Mouse (Mus musculus): Measurements from ENCODE around the gene Smim23. TPM values are rescaled to one million over a fixed set of nuclear protein-coding genes. Genes with fewer than 3 reads are reported as not detected.
A peak's percentile ranks its signal among the peaks of the same experiment; 100 is the strongest.

Gene Smim23
- total RNA-seq (2021) = not detected
- long read RNA-seq, experiment 1 = 0 reads
- long read RNA-seq, experiment 2 = 0 reads

- no peak for TF ChIP-seq CTCF (IDR thresholded peaks at IDR 0.05)
- intact Hi-C loops (cut with DNase I) = no loop called here
- no peak within 1 kb of the TSS for H3K4me3 ChIP-seq
- no peak within 1 kb of the TSS for H3K27ac ChIP-seq
- DNase-seq (ENCODE audit: extremely low spot score in 1 of 2, low spot score in 2 of 2) = no peak
Observed at GRCm38 (mm10) chr11:32824505-32824904, at the start of gene Smim23. TSS of gene Smim23 (minus strand) at chr11:32824605.

DNA sequence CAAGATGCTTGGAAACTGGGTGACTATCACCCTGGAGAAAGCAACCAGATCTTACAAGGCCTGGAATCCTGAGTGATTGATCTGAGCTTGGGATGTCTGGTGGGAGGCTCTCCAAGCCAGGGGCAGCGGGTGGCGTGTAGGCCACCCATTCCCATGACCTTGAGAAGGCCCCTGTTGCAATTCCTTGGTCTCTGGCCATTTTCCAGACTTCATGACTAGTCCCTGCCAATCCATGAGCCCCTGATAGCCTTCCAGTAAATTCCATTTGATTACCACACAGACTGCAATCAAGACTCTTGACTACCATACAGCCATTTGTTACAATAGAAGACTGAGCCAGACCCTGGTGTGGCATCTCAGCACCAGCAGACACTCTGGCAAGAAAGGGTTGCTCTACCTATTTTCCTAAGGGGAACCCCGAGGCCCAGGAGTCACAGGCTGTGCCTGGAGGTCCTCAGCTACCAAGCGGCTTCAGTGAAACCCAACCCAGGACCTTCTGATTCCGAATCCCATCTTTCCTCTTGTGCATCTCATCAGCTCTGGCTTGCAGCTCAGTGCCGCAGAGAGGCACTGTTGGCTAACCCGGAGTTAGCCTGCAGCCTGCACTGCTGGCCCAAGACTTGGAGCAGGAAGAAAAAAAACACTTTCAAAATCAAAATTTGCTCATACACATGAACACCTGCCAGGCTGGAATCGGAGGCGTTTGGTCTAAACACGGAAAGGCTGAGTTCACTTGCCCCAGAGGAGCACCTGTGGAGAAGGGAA lies 44.4 kb upstream of the Smim23 start:
- DNase-seq (ENCODE audit: extremely low spot score in 1 of 2, low spot score in 2 of 2) = no peak
- TF ChIP-seq CTCF (IDR thresholded peaks at IDR 0.05) = no peak; the same call in none of the 2 replicates
- Histone ChIP-seq H3K27ac (no peak overlapping the region), H3K4me3 (no peak overlapping the region)
- intact Hi-C loops (cut with DNase I) = no loop called here

GRCm38 (mm10) chr11:32864615-32865014 lies 40.2 kb upstream of the Smim23 start:
- no peak for TF ChIP-seq CTCF (IDR thresholded peaks at IDR 0.05)
- intact Hi-C loops (cut with DNase I) = no loop called here
- no peak overlapping the region for H3K4me3 ChIP-seq
- no peak overlapping the region for H3K27ac ChIP-seq
- no peak for DNase-seq (ENCODE audit: extremely low spot score in 1 of 2, low spot score in 2 of 2)

GRCm38 (mm10) chr11:32857418-32857879 lies 33.0 kb upstream of the Smim23 start:
- Histone ChIP-seq H3K4me3 (no peak overlapping the region), H3K27ac (no peak overlapping the region)
- intact Hi-C loops (cut with DNase I) = no loop called here
- no peak for TF ChIP-seq CTCF (IDR thresholded peaks at IDR 0.05)
- DNase-seq (ENCODE audit: extremely low spot score in 1 of 2, low spot score in 2 of 2) = no peak

DNA sequence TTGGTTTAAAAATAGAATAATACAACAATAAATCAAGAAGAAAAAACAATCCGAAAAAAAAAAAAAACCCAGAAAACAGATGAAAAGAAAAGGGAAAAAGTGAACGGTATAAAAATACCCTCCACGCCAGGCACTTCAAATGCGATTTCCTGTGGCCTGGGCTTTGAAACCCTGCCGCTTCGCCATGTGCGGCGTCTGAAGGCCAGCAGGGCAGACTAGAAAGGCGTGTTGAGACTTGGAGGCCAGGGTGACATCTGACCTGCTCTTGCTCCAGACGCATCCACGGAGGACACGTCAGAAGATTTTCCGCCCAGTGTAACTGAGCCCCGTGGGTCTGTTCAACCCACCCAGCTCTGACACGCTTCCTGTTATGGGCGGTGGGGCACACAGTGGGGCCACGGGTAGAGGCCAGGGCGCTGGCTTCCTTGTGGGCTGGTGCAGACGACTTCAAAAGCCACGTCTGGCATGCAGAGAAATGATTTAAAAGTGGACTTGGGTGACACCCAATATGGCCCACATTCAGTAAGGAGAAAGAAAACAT lies 22.3 kb upstream of the Smim23 start:
- no peak for TF ChIP-seq CTCF (IDR thresholded peaks at IDR 0.05)
- no peak for DNase-seq (ENCODE audit: extremely low spot score in 1 of 2, low spot score in 2 of 2)
- intact Hi-C loops (cut with DNase I) = no loop called here
- Histone ChIP-seq H3K4me3 (no peak overlapping the region), H3K27ac (no peak overlapping the region)

GRCm38 (mm10) chr11:32841169-32841568 lies 16.8 kb upstream of the Smim23 start:
- intact Hi-C loops (cut with DNase I) = no loop called here
- TF ChIP-seq CTCF (IDR thresholded peaks at IDR 0.05) = no peak
- H3K4me3 ChIP-seq = no peak overlapping the region
- H3K27ac ChIP-seq = no peak overlapping the region
- no peak for DNase-seq (ENCODE audit: extremely low spot score in 1 of 2, low spot score in 2 of 2)

DNA sequence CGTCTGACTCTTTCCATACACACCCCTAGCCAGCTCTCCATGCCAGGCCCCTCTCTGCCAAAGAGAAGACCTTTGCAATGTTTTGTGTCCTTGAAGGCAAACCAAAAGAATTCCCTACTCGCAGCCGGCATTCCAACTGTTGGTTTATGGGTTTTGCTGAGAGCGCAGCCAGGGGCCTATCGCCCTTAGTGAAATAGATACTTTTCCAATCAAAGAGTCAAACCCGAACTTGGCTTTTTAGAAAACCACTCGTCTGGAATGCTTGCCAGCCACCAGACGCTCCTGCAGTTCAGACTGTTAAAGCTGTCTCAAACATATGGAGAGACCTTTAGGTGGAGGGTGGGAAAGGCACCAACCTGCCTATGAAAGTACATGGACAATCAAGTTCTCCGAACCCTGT lies 15.9 kb upstream of the Smim23 start:
- TF ChIP-seq CTCF (IDR thresholded peaks at IDR 0.05) = no peak
- intact Hi-C loops (cut with DNase I) = no loop called here
- H3K4me3 ChIP-seq = no peak overlapping the region
- no peak for DNase-seq (ENCODE audit: extremely low spot score in 1 of 2, low spot score in 2 of 2)
- H3K27ac ChIP-seq = no peak overlapping the region

- DNase-seq (ENCODE audit: extremely low spot score in 1 of 2, low spot score in 2 of 2) = no peak
- Histone ChIP-seq H3K4me3 (no peak overlapping the region), H3K27ac (no peak overlapping the region)
- intact Hi-C loops (cut with DNase I) = no loop called here
- TF ChIP-seq CTCF (IDR thresholded peaks at IDR 0.05) = no peak
Observed at GRCm38 (mm10) chr11:32835022-32835421, 10.6 kb upstream of the Smim23 start.

- no peak for TF ChIP-seq CTCF (IDR thresholded peaks at IDR 0.05)
- intact Hi-C loops (cut with DNase I) = no loop called here
- H3K27ac ChIP-seq = no peak overlapping the region
- no peak for DNase-seq (ENCODE audit: extremely low spot score in 1 of 2, low spot score in 2 of 2)
- no peak overlapping the region for H3K4me3 ChIP-seq
Observed at GRCm38 (mm10) chr11:32834367-32834918, 10.0 kb upstream of the Smim23 start.

GRCm38 (mm10) chr11:32817566-32817965 lies 6.8 kb downstream of the Smim23 start:
- no peak overlapping the region for H3K27ac ChIP-seq
- TF ChIP-seq CTCF (IDR thresholded peaks at IDR 0.05) = no peak
- H3K4me3 ChIP-seq = no peak overlapping the region
- DNase-seq (ENCODE audit: extremely low spot score in 1 of 2, low spot score in 2 of 2) = no peak
- intact Hi-C loops (cut with DNase I) = no loop called here

DNA sequence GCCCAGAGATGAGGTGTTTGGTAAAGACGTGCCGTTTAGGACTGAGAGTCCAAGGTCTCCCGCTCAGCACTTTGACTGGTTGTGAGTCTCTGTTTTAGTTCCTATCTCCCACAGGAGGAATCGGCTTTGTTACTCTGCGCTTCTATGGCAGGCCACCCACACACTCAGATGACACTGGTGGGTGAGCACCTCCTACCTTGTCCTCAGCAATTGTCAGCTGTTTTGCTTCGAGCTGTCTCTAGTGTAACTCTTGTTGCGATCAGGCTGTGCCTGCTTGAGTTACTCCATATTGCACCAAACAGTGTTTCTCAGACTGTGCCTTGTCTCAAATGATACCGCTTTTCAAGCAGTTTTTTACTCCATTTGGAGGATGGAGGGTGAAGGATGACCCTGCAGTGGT lies 10.1 kb downstream of the Smim23 start:
- intact Hi-C loops (cut with DNase I) = no loop called here
- TF ChIP-seq CTCF (IDR thresholded peaks at IDR 0.05) = no peak
- DNase-seq (ENCODE audit: extremely low spot score in 1 of 2, low spot score in 2 of 2) = peak; percentile 36
- no peak overlapping the region for H3K4me3 ChIP-seq
- H3K27ac ChIP-seq = no peak overlapping the region

- TF ChIP-seq CTCF (IDR thresholded peaks at IDR 0.05) = no peak
- H3K4me3 ChIP-seq = no peak overlapping the region
- H3K27ac ChIP-seq = no peak overlapping the region
- DNase-seq (ENCODE audit: extremely low spot score in 1 of 2, low spot score in 2 of 2) = no peak
- intact Hi-C loops (cut with DNase I) = loop anchor here (5.0 kb wide), 3 partner anchors 148 to 338 kb away; partner anchors contain the start of gene Fgf18
Observed at GRCm38 (mm10) chr11:32809091-32809490, 15.3 kb downstream of the Smim23 start.

Measured in left cerebral cortex, adult 2 months (tissue).